Mouse (Mus musculus) liver, embryonic 11.5 days (tissue): ENCODE results near the gene 1700102P08Rik. TPM values are rescaled to one million over a fixed set of nuclear protein-coding genes. Genes with fewer than 3 reads are reported as not detected.
A peak's percentile ranks its signal among the peaks of the same experiment; 100 is the strongest.

ENCODE experiments used
- ATAC-seq: fragments of 200-750 bp; cut with Nextera tagmentation; replicated peaks from 2 replicates; pipeline ENCODE4 v1.8.0; 2017; ENCODE audit warnings: moderate number of reproducible peaks, mild to moderate bottlenecking, moderate TSS enrichment, moderate library complexity; ENCODE audit not compliant: low FRiP score
- DNase-seq: peaks from one replicate; pipeline ENCODE4 v3.0.0-alpha.2; 2017; ENCODE audit warnings: low spot score
- H3K27ac ChIP-seq: fragments of 300-500 bp; sonication (generic); 2 replicates; pipeline ENCODE4 v1.5.1; 2014; ENCODE audit warnings: mild to moderate bottlenecking, low read depth, low read length, control low read depth
- H3K27me3 ChIP-seq: fragments of 300-500 bp; sonication (generic); replicated peaks from 2 replicates; pipeline ENCODE4 v1.6.1; 2014; ENCODE audit warnings: low read length, mixed read lengths; ENCODE audit not compliant: control insufficient read depth, insufficient read depth
- H3K36me3 ChIP-seq: fragments of 300-500 bp; sonication (generic); 2 replicates; pipeline ENCODE4 v1.6.1; 2014; ENCODE audit warnings: mild to moderate bottlenecking, low read length, moderate library complexity, mixed read lengths; ENCODE audit not compliant: control insufficient read depth, insufficient read depth
- H3K4me1 ChIP-seq: fragments of 300-500 bp; sonication (generic); replicated peaks from 2 replicates; pipeline ENCODE4 v1.6.1; 2014; ENCODE audit warnings: low read length, mixed read lengths; ENCODE audit not compliant: control insufficient read depth, insufficient read depth
- H3K4me2 ChIP-seq: fragments of 300-500 bp; sonication (generic); 2 replicates; pipeline ENCODE4 v1.6.1; 2014; ENCODE audit warnings: mild to moderate bottlenecking, control low read depth, moderate library complexity
- H3K4me3 ChIP-seq: fragments of 300-500 bp; sonication (generic); 2 replicates; pipeline ENCODE4 v1.5.1; 2014; ENCODE audit warnings: low read depth, low read length, control low read depth
- H3K9ac ChIP-seq: fragments of 300-500 bp; sonication (generic); 2 replicates; pipeline ENCODE4 v1.6.1; 2014; ENCODE audit warnings: low read depth, low read length, control low read depth
- H3K9me3 ChIP-seq: fragments of 300-500 bp; sonication (generic); 2 replicates; pipeline ENCODE4 v1.6.1; 2016; ENCODE audit warnings: low read length, inconsistent platforms, mixed read lengths; ENCODE audit not compliant: control insufficient read depth
- WGBS: fragments of 180-500 bp; shearing (Covaris S2); extraction: QIAGEN DNeasy Blood & Tissue Kit; methylation state at CpG from one replicate; pipeline ENCODE4 v1.1.7; 2014; 5-methylcytosine and 5-hydroxymethylcytosine counted together
- polyA plus RNA-seq: library from polyadenylated mRNA; unstranded; fragments of >200 nt; fragmentation: Nextera tagmentation; extraction: Ambion mirVana; gene quantifications from 2 replicates; pipeline ENCODE4 v1.2.1, GENCODE M21; 2014

The 1700102P08Rik gene
- polyA plus RNA-seq, 1 experiment from 2014 or later = 0.81 TPM

GRCm38 (mm10) chr9:108459939-108460318 is 67.3 kb downstream of the 1700102P08Rik start:
- Histone ChIP-seq H3K4me3 (peak overlapping the region; percentile 71), H3K9ac (no peak overlapping the region), H3K4me2 (peak overlapping the region; percentile 75), H3K4me1 (peaks cover 19% of the 10 kb centered on the region), H3K27ac (peak overlapping the region; percentile 81; the same call in 1 of the 2 replicates), H3K27me3 (no peaks in the 10 kb centered on the region), H3K9me3 (no peaks in the 10 kb centered on the region), H3K36me3 (peaks cover 15% of the 10 kb centered on the region)
- no peak for ATAC-seq
- WGBS = 86% methylated on average over 1 of the region's 1 CpGs
- DNase-seq = no peak

Other genes starting within 250 kb of the 1700102P08Rik start
- gene Bsn, start 202.4 kb upstream of the 1700102P08Rik start, polyA plus RNA-seq = 5.2 and 5.7 TPM in 2 replicates
- gene Dag1, start 128.8 kb upstream of the 1700102P08Rik start, polyA plus RNA-seq = 41.1 and 41.5 TPM in 2 replicates
- 11.3 and 13.9 TPM in 2 replicates for gene Nicn1, start 102.4 kb upstream of the 1700102P08Rik start, polyA plus RNA-seq
- 16.0 and 16.5 TPM in 2 replicates for gene Amt, start 96.0 kb upstream of the 1700102P08Rik start, polyA plus RNA-seq
- 254 and 264 TPM in 2 replicates for gene Rhoa, start 86.7 kb upstream of the 1700102P08Rik start, polyA plus RNA-seq
- 14.9 and 16.1 TPM in 2 replicates for gene Tcta, start 86.6 kb upstream of the 1700102P08Rik start, polyA plus RNA-seq
- gene Gpx1, start 53.9 kb upstream of the 1700102P08Rik start, polyA plus RNA-seq = 2,990 and 3,052 TPM in 2 replicates
- gene Usp4, start 45.0 kb upstream of the 1700102P08Rik start, polyA plus RNA-seq = 114 and 122 TPM in 2 replicates
- 0.82 and 0.88 TPM in 2 replicates for gene Ccdc36, start 35.7 kb downstream of the 1700102P08Rik start, polyA plus RNA-seq
- not detected in 2 replicates for gene BC048562, start 43.7 kb downstream of the 1700102P08Rik start, polyA plus RNA-seq
- gene Ccdc71, start 67.7 kb downstream of the 1700102P08Rik start, polyA plus RNA-seq = 48.6 and 51.1 TPM in 2 replicates
- 24.2 and 26.8 TPM in 2 replicates for gene Klhdc8b, start 68.8 kb downstream of the 1700102P08Rik start, polyA plus RNA-seq
- 14.8 and 18.7 TPM in 2 replicates for gene Lamb2, start 86.9 kb downstream of the 1700102P08Rik start, polyA plus RNA-seq
- 57.5 and 66.8 TPM in 2 replicates for gene Usp19, start 97.8 kb downstream of the 1700102P08Rik start, polyA plus RNA-seq
- 120 and 122 TPM in 2 replicates for gene Qars, start 114.9 kb downstream of the 1700102P08Rik start, polyA plus RNA-seq
- 106 and 116 TPM in 2 replicates for gene Qrich1, start 124.0 kb downstream of the 1700102P08Rik start, polyA plus RNA-seq
- 285 and 298 TPM in 2 replicates for gene Impdh2, start 167.5 kb downstream of the 1700102P08Rik start, polyA plus RNA-seq
- gene Ndufaf3, start 174.6 kb downstream of the 1700102P08Rik start, polyA plus RNA-seq = 45.9 and 46.2 TPM in 2 replicates
- 102 and 106 TPM in 2 replicates for gene Dalrd3, start 177.1 kb downstream of the 1700102P08Rik start, polyA plus RNA-seq
- gene Wdr6, start 185.9 kb downstream of the 1700102P08Rik start, polyA plus RNA-seq = 51.8 and 54.0 TPM in 2 replicates
- gene P4htm, start 204.9 kb downstream of the 1700102P08Rik start, polyA plus RNA-seq = 2.1 and 2.5 TPM in 2 replicates